Mouse (Mus musculus) heart, embryonic 12.5 days (tissue): ENCODE measurements around the gene Zfp14. TPM values are rescaled to one million over a fixed set of nuclear protein-coding genes. Genes with fewer than 3 reads are reported as not detected.

ENCODE experiments used
- ATAC-seq: fragments of 200-750 bp; cut with Nextera tagmentation; 2 replicates; pipeline ENCODE4 v1.8.0; 2017; ENCODE audit warnings: moderate TSS enrichment, moderate library complexity; ENCODE audit not compliant: insufficient number of reproducible peaks, low FRiP score
- H3K27ac ChIP-seq: fragments of 300-500 bp; sonication (generic); 2 replicates; pipeline ENCODE4 v1.5.1; 2016; ENCODE audit warnings: mild to moderate bottlenecking, moderate library complexity; ENCODE audit not compliant: poor library complexity, severe bottlenecking
- H3K27me3 ChIP-seq: fragments of 300-500 bp; sonication (generic); replicated peaks from 2 replicates; pipeline ENCODE4 v1.6.1; 2016; ENCODE audit warnings: mild to moderate bottlenecking, moderate library complexity
- H3K36me3 ChIP-seq: fragments of 300-500 bp; sonication (generic); 2 replicates; pipeline ENCODE4 v1.6.1; 2016; ENCODE audit warnings: mild to moderate bottlenecking, moderate library complexity
- H3K4me1 ChIP-seq: fragments of 300-500 bp; sonication (generic); replicated peaks from 2 replicates; pipeline ENCODE4 v1.6.1; 2016; ENCODE audit warnings: mild to moderate bottlenecking
- H3K4me2 ChIP-seq: fragments of 300-500 bp; sonication (generic); 2 replicates; pipeline ENCODE4 v1.6.1; 2016; ENCODE audit warnings: mild to moderate bottlenecking, moderate library complexity
- H3K4me3 ChIP-seq: fragments of 300-500 bp; sonication (generic); 2 replicates; pipeline ENCODE4 v1.5.1; 2016; ENCODE audit warnings: mild to moderate bottlenecking
- H3K9ac ChIP-seq: fragments of 300-500 bp; sonication (generic); 2 replicates; pipeline ENCODE4 v1.6.1; 2016; ENCODE audit warnings: mild to moderate bottlenecking, moderate library complexity
- H3K9me3 ChIP-seq: fragments of 300-500 bp; sonication (generic); replicated peaks from 2 replicates; pipeline ENCODE4 v1.6.1; 2016; ENCODE audit warnings: mild to moderate bottlenecking, moderate library complexity
- WGBS: fragments of 180-500 bp; shearing (Covaris S2); methylation state at CpG from one replicate; pipeline ENCODE4 v1.1.7; 2016; 5-methylcytosine and 5-hydroxymethylcytosine counted together
- microRNA-seq: library from miRNA; unstranded; fragments of <30 nt; microRNA quantifications from one replicate; pipeline ENCODE4, GENCODE M21; 2017
- polyA plus RNA-seq: library from polyadenylated mRNA; unstranded; fragments of >200 nt; fragmentation: Nextera tagmentation; extraction: Ambion mirVana; gene quantifications from 2 replicates; pipeline ENCODE4 v1.2.1, GENCODE M21; 2016

The Zfp14 gene
- polyA plus RNA-seq, 1 experiment from 2014 or later: 3.4 TPM

GRCm38 (mm10) chr7:30000601-30001000, 50.6 kb downstream of the Zfp14 start:
- Histone ChIP-seq H3K4me1 (peaks cover 14% of the 10 kb centered on the region; the same call in 1 of the 2 replicates), H3K9me3 (no peaks in the 10 kb centered on the region), H3K9ac (no peak overlapping the region), H3K4me3 (no peak overlapping the region), H3K4me2 (no peak overlapping the region), H3K36me3 (peaks cover 72% of the 10 kb centered on the region), H3K27me3 (no peaks in the 10 kb centered on the region), H3K27ac (no peak overlapping the region)
- no peak for ATAC-seq
- WGBS: 65% methylated on average over 5 of the region's 5 CpGs

- Histone ChIP-seq H3K4me2 (no peak overlapping the region), H3K4me1 (peaks cover 14% of the 10 kb centered on the region; the same call in 1 of the 2 replicates), H3K36me3 (peaks cover 87% of the 10 kb centered on the region), H3K9me3 (no peaks in the 10 kb centered on the region), H3K27ac (no peak overlapping the region), H3K4me3 (no peak overlapping the region), H3K9ac (no peak overlapping the region), H3K27me3 (no peaks in the 10 kb centered on the region)
- 88% methylated on average over 8 of the region's 8 CpGs for WGBS
- no peak for ATAC-seq
Measured at GRCm38 (mm10) chr7:29995134-29995533, 56.0 kb downstream of the Zfp14 start.

GRCm38 (mm10) chr7:29993340-29993739, 57.8 kb downstream of the Zfp14 start:
- peaks cover 10% of the 10 kb centered on the region; the same call in 1 of the 2 replicates for H3K4me1 ChIP-seq
- no peaks in the 10 kb centered on the region for H3K27me3 ChIP-seq
- H3K36me3 ChIP-seq: peaks cover 81% of the 10 kb centered on the region
- H3K4me2 ChIP-seq: no peak overlapping the region
- 94% methylated on average over 9 of the region's 9 CpGs for WGBS
- no peak overlapping the region for H3K9ac ChIP-seq
- H3K9me3 ChIP-seq: no peaks in the 10 kb centered on the region
- no peak overlapping the region for H3K4me3 ChIP-seq
- no peak overlapping the region for H3K27ac ChIP-seq
- no peak for ATAC-seq

GRCm38 (mm10) chr7:29992698-29993097, 58.5 kb downstream of the Zfp14 start:
- no peak overlapping the region for H3K27ac ChIP-seq
- peaks cover 4% of the 10 kb centered on the region; the same call in 1 of the 2 replicates for H3K4me1 ChIP-seq
- no peak overlapping the region for H3K9ac ChIP-seq
- H3K36me3 ChIP-seq: peaks cover 81% of the 10 kb centered on the region
- 95% methylated on average over 8 of the region's 8 CpGs for WGBS
- ATAC-seq: no peak
- H3K27me3 ChIP-seq: no peaks in the 10 kb centered on the region
- H3K9me3 ChIP-seq: no peaks in the 10 kb centered on the region
- no peak overlapping the region for H3K4me2 ChIP-seq
- no peak overlapping the region for H3K4me3 ChIP-seq

GRCm38 (mm10) chr7:29989031-29989430, 62.1 kb downstream of the Zfp14 start:
- Histone ChIP-seq H3K4me3 (no peak overlapping the region), H3K27me3 (no peaks in the 10 kb centered on the region), H3K27ac (no peak overlapping the region), H3K9ac (no peak overlapping the region), H3K9me3 (no peaks in the 10 kb centered on the region), H3K36me3 (peaks cover 70% of the 10 kb centered on the region), H3K4me2 (no peak overlapping the region), H3K4me1 (peaks cover 12% of the 10 kb centered on the region)
- ATAC-seq: no peak
- WGBS: 80% methylated on average over 11 of the region's 11 CpGs

- Histone ChIP-seq H3K4me3 (no peak overlapping the region), H3K9ac (no peak overlapping the region), H3K4me1 (peaks cover 18% of the 10 kb centered on the region), H3K9me3 (no peaks in the 10 kb centered on the region), H3K36me3 (peaks cover 58% of the 10 kb centered on the region), H3K4me2 (no peak overlapping the region), H3K27me3 (no peaks in the 10 kb centered on the region), H3K27ac (no peak overlapping the region)
- WGBS: 88% methylated on average over 5 of the region's 5 CpGs
- ATAC-seq: no peak
Measured at GRCm38 (mm10) chr7:29987551-29987950, 63.6 kb downstream of the Zfp14 start.

Small RNA genes within 50 kb of the gene (microRNA-seq; reads per million reads assigned to microRNA genes)
- gene Gm23368: not detected

Other genes starting within 250 kb of the Zfp14 start
- gene Zfp790, start 235.3 kb downstream of the Zfp14 start, polyA plus RNA-seq: 10.9 and 11.4 TPM in 2 replicates
- gene Zfp940, start 197.7 kb downstream of the Zfp14 start, polyA plus RNA-seq: 2.7 and 3.0 TPM in 2 replicates
- gene Zfp420, start 191.4 kb downstream of the Zfp14 start, polyA plus RNA-seq: 4.4 and 4.6 TPM in 2 replicates
- gene Zfp27, start 144.8 kb downstream of the Zfp14 start, polyA plus RNA-seq: 9.1 and 9.9 TPM in 2 replicates
- 3.3 and 3.8 TPM in 2 replicates for gene Zfp383, start 143.2 kb downstream of the Zfp14 start, polyA plus RNA-seq
- 8.4 and 9.9 TPM in 2 replicates for gene Zfp74, start 97.3 kb downstream of the Zfp14 start, polyA plus RNA-seq
- gene Zfp568, start 67.4 kb downstream of the Zfp14 start, polyA plus RNA-seq: 35.4 and 36.7 TPM in 2 replicates
- gene Zfp82, start 21.5 kb upstream of the Zfp14 start, polyA plus RNA-seq: 2.5 and 2.9 TPM in 2 replicates
- 1.5 and 1.7 TPM in 2 replicates for gene Gm26920, start 39.0 kb upstream of the Zfp14 start, polyA plus RNA-seq
- gene Zfp566, start 39.1 kb upstream of the Zfp14 start, polyA plus RNA-seq: 5.8 and 6.1 TPM in 2 replicates
- gene Zfp260, start 43.4 kb upstream of the Zfp14 start, polyA plus RNA-seq: 90.8 and 93.5 TPM in 2 replicates
- gene Zfp382, start 70.6 kb upstream of the Zfp14 start, polyA plus RNA-seq: 11.6 TPM in 2 replicates
- gene Zfp146, start 118.4 kb upstream of the Zfp14 start, polyA plus RNA-seq: 10.5 TPM in 2 replicates
- 300 and 306 TPM in 2 replicates for gene Cox7a1, start 132.8 kb upstream of the Zfp14 start, polyA plus RNA-seq
- 77.0 and 83.4 TPM in 2 replicates for gene Capns1, start 147.4 kb upstream of the Zfp14 start, polyA plus RNA-seq
- gene Polr2i, start 180.6 kb upstream of the Zfp14 start, polyA plus RNA-seq: 101 and 105 TPM in 2 replicates
- 155 and 162 TPM in 2 replicates for gene Tbcb, start 180.9 kb upstream of the Zfp14 start, polyA plus RNA-seq
- not detected in 2 replicates for gene Ovol3, start 184.3 kb upstream of the Zfp14 start, polyA plus RNA-seq
- 0.27 and 0.32 TPM in 2 replicates for gene Thap8, start 228.7 kb upstream of the Zfp14 start, polyA plus RNA-seq
- 9.3 and 9.9 TPM in 2 replicates for gene Wdr62, start 229.0 kb upstream of the Zfp14 start, polyA plus RNA-seq
- 17.2 and 20.2 TPM in 2 replicates for gene Clip3, start 240.3 kb upstream of the Zfp14 start, polyA plus RNA-seq